Mouse (Mus musculus) right cerebral cortex, postnatal 36 days (tissue): ENCODE data around the gene Ccnc.

Experiments used
- DNase-seq, 2 experiments: peaks; one replicate each; pipeline ENCODE4 v3.0.0; 2022; ENCODE audit warnings: low spot score in 2 of 2, mixed read lengths in 1 of 2

Gene Ccnc

GRCm38 (mm10) chr4:21727615-21728165, at the start of gene Ccnc:
TSS of gene Ccnc (plus strand) at chr4:21727701.
- peak; percentile 83 to 85 for DNase-seq

DNA sequence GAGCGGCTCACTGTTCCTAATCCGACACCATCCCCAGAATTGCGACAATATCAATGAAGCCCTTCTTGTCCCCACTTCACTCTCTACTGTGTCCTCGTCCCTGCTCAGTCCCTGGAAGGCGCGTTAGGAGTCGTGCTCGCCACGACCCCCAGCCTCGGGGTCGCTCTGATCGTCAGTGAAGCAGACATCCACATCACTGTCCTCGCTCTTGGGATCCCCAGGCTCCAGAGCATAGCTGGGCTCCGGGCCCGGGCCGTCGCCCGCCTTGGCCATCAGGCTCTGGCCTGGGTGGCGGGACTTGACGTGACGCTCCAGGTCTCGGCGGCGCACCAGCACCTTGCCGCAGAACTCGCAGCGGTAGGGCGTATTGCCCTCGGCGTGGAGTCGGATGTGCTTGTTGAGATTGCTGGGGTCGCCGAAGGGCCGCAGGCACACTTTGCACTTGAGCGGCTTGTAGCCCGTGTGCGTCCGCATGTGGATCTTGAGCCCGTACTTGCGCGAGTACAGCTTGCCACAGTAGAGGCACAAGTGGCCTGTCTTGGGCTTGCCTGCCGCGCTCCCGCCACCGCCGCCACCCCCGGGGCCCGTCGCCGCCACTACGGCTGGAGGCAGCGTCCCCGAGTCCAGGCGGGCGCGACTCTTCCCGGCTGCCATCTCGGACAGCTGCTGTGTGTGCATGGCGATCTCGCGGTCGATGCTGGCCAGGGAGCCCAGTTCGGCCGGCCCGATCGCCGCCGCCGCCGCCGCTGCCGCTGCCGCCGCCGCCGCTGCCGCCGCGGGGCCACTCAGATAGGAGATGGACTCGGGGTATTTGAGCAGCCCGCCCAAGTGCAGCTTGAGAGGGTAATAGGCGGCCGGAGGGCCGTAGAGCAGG, 49.2 kb upstream of the Ccnc start:
- DNase-seq, result no peak

DNA sequence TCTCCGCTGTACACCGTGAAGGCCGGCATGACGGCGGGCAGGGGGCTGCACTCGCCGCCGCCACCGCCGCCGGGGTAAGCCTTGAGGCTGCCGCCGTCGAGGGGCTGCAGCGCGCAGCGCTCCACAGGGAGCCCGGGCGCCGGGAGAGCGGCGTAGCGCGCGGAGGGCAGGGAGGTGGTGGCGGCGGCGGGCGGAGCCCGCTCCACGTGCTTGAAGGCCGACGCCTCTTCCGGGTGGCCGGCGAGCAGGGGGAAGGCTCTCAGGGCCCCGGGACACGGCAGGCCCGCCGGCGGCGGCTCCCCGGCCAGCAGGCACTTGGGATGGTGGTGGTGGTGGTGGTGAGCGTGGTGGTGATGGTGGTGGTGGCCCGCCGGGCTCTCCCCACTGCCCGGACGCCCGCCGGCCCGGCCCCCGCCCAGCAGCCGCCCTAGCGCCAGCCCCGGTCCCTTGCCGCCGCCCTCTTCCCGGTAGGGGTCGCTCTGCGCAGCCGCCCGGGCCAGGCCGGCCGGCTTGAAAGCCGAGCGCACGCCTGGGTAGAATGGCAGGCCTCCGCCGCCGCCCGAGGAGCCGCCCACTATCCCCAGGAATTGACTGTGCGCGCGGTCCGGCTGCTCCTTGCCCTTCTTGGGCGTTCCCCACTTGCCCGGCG, 48.4 kb upstream of the Ccnc start:
- DNase-seq, result no peak

GRCm38 (mm10) chr4:21679624-21680480, 47.6 kb upstream of the Ccnc start:
- no peak for DNase-seq

GRCm38 (mm10) chr4:21680971-21681370, 46.5 kb upstream of the Ccnc start:
- no peak for DNase-seq

DNA sequence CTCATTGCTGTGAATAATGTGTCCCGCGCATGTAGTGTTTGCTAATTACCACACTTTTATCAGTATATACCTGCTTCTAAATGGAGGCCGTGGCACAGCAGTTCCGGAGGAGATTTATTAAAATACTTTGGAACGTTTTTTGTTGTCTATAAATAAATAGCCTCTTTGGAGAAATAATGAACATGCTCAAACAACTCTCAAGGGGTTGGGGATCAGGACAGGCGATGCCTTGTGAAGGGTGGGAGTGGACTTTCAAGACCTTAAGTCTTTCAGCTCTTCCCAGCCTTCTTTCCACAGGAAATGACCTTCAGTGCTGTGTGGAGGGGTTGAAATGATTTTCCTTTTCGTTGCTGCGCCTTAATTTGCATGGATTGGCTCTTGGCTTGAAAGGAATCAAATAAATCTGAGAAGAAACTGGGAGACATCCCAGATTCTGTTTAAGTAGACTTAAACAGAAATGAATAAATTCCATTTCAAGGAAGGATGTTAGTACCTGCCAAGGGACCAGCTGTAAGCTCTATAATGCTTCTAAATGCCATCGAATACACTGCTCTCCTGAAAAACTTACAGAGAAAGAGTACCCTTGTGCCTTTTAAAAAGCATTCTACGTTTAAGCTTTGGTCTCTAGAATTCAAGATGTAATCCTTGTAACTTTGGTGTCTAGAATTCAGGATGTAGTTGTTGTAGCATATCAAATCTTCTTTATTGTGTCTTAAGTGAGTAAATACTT, 44.9 kb upstream of the Ccnc start:
- no peak for DNase-seq

- no peak for DNase-seq
Observed at GRCm38 (mm10) chr4:21684341-21684970, 43.0 kb upstream of the Ccnc start.

DNA sequence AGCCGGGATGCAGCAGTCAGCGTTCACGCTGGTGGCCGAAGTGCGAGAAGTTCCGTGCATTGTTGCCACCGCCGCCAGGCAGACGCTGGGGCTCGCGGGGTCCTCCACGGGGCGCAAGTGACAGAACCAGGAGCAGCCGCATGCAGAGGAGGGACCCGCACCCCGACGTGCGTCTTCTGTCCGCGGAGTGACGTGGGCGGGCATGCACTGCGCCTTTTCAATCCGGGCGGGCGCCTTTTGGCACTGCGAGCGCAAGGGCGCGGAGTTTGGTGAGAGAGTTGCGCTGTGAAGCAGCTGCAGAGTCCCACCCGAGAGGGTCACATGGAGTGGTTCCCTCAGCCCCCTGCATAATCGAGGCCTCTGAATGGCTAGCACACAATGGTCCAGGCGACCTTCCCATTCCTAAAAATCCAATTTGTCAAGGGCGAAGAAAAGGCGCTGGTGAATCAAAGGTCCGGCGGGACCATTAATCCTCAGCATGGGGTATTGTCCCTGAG, 41.9 kb upstream of the Ccnc start, which contains the start of gene Prdm13:
Prdm13 (minus strand) TSS at position 369 of the 497 bp plus-strand sequence.
- no peak for DNase-seq

DNA sequence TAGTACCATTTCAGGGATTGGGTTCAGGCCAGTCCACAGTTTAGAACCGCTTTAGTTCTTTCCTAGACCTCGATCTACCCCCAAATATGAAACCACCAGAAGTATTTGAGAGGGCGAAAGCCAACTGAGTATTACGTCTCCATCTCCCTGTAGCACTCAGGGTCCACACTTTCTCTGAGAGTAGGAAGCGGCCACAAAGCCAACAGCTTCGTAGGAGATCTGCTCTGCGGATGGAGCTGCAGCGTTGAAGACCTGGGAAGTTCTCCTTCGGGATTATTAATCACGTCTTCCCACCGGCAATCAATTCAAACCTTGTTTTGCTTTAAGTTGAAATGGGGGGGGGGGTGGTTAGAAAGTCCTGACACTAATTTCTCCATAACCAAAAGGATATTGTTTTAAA, 41.1 kb upstream of the Ccnc start:
- no peak for DNase-seq

DNA sequence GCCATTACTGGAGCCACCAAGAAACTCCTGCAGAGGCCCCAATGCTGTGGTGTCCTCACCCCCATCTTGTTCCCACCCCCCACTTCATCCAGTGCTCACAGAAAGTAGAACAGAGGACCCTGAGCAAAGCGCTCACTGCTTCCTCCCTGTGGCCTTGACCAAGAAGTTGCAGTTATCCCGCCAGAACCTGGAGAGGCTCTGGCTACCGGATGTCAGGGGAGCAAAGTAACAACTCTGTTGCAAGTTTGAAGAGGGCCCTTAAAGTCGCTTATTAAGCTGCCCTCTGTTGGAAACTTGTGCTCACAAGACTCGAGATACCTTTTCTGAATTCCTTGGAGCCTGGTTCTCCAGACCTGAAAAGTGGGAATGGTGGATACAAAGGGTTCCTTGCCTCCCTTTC, 40.6 kb upstream of the Ccnc start:
- no peak for DNase-seq

- no peak for DNase-seq
Observed at GRCm38 (mm10) chr4:21687783-21688702, 39.5 kb upstream of the Ccnc start.

DNA sequence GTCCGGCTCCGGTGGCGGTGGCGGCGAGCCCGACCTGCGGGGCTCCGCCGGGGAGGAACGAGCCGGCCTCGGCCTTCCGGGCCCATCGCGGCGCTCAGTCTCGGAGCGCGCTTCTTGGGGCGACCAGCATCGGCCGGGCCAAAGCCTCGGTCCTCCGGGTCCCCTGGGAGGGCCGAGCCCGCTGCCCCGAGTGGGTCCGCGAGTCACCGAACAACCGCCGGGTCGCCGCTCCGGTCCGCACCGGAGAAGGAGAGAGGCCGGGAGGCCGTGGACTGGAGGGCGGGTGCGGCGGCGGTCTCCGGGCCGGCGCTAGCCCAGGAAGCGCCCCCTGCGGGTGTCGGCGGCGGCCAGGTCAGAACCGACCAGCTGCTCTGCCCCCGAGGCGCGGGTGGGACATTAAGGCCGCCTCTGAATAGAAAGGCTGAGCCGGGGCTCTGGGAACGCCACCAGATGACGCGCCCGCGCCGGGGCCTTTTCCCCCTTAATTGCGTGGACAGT, 38.7 kb upstream of the Ccnc start:
- DNase-seq, result no peak

DNA sequence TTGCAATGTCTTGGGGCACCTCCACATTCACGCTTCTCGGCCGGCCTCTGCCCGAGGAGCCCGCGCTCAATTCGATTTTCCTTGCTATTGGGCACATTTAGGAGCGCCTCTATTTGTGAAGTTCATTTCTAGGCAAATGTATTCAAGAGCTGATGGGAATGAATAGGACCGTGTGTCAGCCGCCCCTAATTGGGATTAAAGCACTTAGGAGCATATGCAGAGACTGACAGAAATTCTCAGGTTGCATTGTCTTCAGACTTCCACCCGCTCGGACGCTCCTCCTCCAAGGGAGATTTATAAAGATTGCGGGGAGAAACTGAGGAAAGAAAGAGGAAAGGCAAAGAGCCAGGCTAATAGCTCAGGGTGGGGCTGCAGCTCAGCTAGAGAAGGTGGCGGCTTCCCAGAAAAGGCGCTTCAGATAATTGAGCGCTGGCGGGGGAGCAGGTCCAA, 38.0 kb upstream of the Ccnc start:
- no peak for DNase-seq

GRCm38 (mm10) chr4:21690221-21690620, 37.3 kb upstream of the Ccnc start:
- no peak for DNase-seq

DNA sequence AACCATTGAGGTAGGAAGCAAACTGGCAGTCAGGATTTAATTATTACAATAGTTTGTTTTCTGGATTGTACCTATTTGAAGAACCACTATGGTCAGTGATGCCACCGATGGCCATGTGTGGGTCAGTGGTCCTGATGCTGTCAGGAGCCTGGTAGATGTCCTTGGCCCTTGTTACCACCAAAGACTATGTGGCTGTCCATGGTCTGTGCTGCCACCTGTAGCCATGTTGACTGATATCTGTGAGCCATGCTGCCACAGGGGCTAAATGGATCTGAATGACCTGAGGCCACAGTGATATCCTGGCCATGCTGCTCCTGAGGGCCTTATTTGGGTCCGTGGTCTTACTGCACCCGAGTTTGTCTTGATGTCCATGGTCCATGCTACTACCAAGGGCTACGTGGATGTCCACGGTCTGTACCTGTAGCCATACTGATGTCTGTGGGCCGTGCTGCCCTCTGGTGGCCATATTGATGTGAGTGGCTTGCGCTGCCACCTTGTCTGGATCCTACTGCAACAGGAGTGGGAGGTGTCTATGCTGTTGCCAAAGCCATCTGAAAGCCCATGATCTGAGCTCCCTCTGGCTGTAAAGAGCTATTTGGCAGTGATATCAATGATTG, 31.8 kb upstream of the Ccnc start:
- peak; percentile 24 to 36 for DNase-seq

GRCm38 (mm10) chr4:21705046-21705445, 22.5 kb upstream of the Ccnc start:
- no peak for DNase-seq

DNA sequence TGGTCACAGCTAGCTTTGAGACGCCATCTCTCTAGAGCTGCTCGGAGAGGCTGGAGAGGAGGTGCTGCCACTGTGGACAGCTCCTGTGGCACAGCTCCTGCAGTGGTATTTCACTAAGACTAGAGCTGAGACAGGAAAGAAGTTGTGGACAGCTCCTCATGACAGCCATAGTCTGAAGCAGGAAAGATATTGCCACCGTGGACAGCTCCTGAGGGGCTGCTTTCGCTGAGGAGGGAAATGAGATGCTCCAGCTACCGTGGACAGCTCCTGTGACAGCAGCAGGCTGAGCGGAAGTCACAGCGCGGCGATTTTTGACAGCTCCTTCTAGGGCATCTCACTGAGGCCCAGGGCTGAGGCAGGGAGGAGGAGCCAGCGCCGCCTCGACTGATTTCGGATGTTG, 15.4 kb upstream of the Ccnc start:
- no peak for DNase-seq

DNA sequence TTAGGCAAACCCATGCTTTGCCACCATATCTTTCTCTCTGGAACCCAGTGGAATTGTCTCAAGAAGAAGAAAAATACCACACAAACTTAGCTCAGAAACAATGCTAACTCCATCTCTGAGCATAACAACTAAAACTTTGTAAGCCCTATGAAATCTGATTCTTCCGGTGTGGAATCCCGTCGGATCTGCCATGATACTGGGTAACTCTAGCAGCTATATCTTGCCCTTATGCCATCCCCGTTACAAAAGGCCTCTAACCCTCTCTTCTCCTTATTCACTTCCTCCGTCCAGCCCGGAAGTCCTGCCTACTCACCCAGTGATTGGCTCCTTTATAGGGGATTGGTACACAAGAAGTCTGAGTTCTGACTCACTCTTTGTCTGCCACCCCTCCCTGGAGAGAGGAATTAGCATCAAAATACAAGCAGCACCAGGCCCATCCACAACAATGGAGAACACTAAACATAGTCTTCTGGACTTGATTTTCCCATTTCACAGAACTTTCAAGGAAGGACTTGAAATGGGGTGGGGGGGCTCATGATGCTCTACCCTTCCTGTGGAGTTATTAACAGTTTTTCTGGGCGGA, 4.7 kb upstream of the Ccnc start:
- no peak for DNase-seq
